Mouse (Mus musculus): ENCODE data around the gene Ttyh3.

DNA sequence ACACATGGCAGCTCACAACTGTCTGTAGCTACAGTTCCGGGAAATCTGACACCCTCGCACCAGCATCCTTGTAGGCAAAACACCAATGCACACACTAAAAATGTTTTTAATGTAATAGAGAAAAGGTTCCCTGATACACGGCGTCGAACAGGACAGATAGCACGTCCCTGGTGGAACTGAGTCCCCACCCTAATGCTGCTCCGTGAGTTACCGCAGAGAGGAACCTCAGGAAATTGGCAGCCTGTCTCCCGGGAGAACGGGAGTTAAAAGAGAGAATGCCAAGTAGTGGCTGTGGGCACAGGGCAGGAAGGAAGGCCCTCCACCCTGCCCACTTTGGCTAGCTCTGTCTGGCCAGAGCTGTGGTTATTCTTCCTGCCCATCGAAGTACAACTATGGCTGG, 2.4 kb upstream of the Ttyh3 start:
- TF ChIP-seq CTCF (IDR thresholded peaks at IDR 0.05; ENCODE audit: control insufficient read depth, insufficient read depth, insufficient read length) (no peak), FOSL1 (IDR thresholded peaks at IDR 0.05; ENCODE audit: insufficient read depth, low read length, poor library complexity, severe bottlenecking) (no peak), MAX (IDR thresholded peaks at IDR 0.05) (no peak), CEBPB (IDR thresholded peaks at IDR 0.05; ENCODE audit: low read depth) (no peak), MYOD1 (IDR thresholded peaks at IDR 0.05; ENCODE audit: control insufficient read depth, insufficient read length, low read depth) (no peak)
